Mouse (Mus musculus) forebrain, embryonic 14.5 days (tissue): Measurements from ENCODE around the gene Kalrn. TPM values are rescaled to one million over a fixed set of nuclear protein-coding genes. Genes with fewer than 3 reads are reported as not detected.
A peak's percentile ranks its signal among the peaks of the same experiment; 100 is the strongest.

Source experiments
- ATAC-seq: fragments of 200-750 bp; cut with Nextera tagmentation; 2 replicates; pipeline ENCODE4 v1.8.0; 2017; ENCODE audit warnings: mild to moderate bottlenecking, moderate library complexity
- DNase-seq: peaks from one replicate; pipeline ENCODE4 v3.0.0-alpha.2; 2015; ENCODE audit warnings: low spot score
- H3K27ac ChIP-seq: fragments of 300-500 bp; sonication (generic); 2 replicates; pipeline ENCODE4 v1.5.1; 2014; ENCODE audit warnings: low read depth, mild to moderate bottlenecking, control low read depth, low read length, moderate library complexity
- H3K27me3 ChIP-seq: fragments of 300-500 bp; sonication (generic); replicated peaks from 2 replicates; pipeline ENCODE4 v1.6.1; 2014; ENCODE audit warnings: low read length, control low read depth, mixed read lengths; ENCODE audit not compliant: control insufficient read depth, insufficient read depth
- H3K36me3 ChIP-seq: fragments of 300-500 bp; sonication (generic); 2 replicates; pipeline ENCODE4 v1.6.1; 2014; ENCODE audit warnings: low read length, control low read depth; ENCODE audit not compliant: control insufficient read depth, insufficient read depth
- H3K4me1 ChIP-seq: fragments of 300-500 bp; sonication (generic); 2 replicates; pipeline ENCODE4 v1.6.1; 2014; ENCODE audit warnings: antibody characterized with exemption, low read length, control low read depth; ENCODE audit not compliant: control insufficient read depth, insufficient read depth
- H3K4me2 ChIP-seq: fragments of 300-500 bp; sonication (generic); 2 replicates; pipeline ENCODE4 v1.6.1; 2014; ENCODE audit warnings: mild to moderate bottlenecking, control low read depth, low read length
- H3K4me3 ChIP-seq: fragments of 300-500 bp; sonication (generic); 2 replicates; pipeline ENCODE4 v1.5.1; 2014; ENCODE audit warnings: low read depth, low read length, control low read depth
- H3K9ac ChIP-seq: fragments of 300-500 bp; sonication (generic); 2 replicates; pipeline ENCODE4 v1.6.1; 2014; ENCODE audit warnings: mild to moderate bottlenecking, low read length, control low read depth, moderate library complexity
- H3K9me3 ChIP-seq: fragments of 300-500 bp; sonication (generic); replicated peaks from 2 replicates; pipeline ENCODE4 v1.6.1; 2016; ENCODE audit warnings: low read length, control low read depth, mixed read lengths; ENCODE audit not compliant: control insufficient read depth
- WGBS: fragments of 180-500 bp; shearing (Covaris S2); extraction: QIAGEN DNeasy Blood & Tissue Kit; methylation state at CpG from one replicate; pipeline ENCODE4 v1.1.7; 2014; 5-methylcytosine and 5-hydroxymethylcytosine counted together
- polyA plus RNA-seq: library from polyadenylated mRNA; unstranded; fragments of >200 nt; fragmentation: Nextera tagmentation; extraction: Ambion mirVana; gene quantifications from 2 replicates; pipeline ENCODE4 v1.2.1, GENCODE M21; 2014

The Kalrn gene
- polyA plus RNA-seq, 1 experiment from 2014 or later, result 19.7 TPM

GRCm38 (mm10) chr16:34175625-34176024 lies 397.7 kb downstream of the Kalrn start:
- Histone ChIP-seq H3K4me1 (no peaks in the 10 kb centered on the region), H3K36me3 (peaks cover 92% of the 10 kb centered on the region), H3K9ac (no peak overlapping the region), H3K9me3 (no peaks in the 10 kb centered on the region), H3K27me3 (no peaks in the 10 kb centered on the region), H3K4me3 (no peak overlapping the region), H3K4me2 (no peak overlapping the region), H3K27ac (no peak overlapping the region)
- DNase-seq, result no peak
- WGBS, result 92% methylated on average over 4 of the region's 4 CpGs
- no peak for ATAC-seq

- DNase-seq, result no peak
- 93% methylated on average over 11 of the region's 11 CpGs for WGBS
- Histone ChIP-seq H3K4me3 (no peak overlapping the region), H3K9ac (no peak overlapping the region), H3K4me1 (no peaks in the 10 kb centered on the region), H3K27me3 (no peaks in the 10 kb centered on the region), H3K9me3 (no peaks in the 10 kb centered on the region), H3K4me2 (no peak overlapping the region), H3K36me3 (peaks cover 89% of the 10 kb centered on the region), H3K27ac (no peak overlapping the region)
- ATAC-seq, result no peak
Measured at GRCm38 (mm10) chr16:34172572-34173181, 400.7 kb downstream of the Kalrn start.

DNA sequence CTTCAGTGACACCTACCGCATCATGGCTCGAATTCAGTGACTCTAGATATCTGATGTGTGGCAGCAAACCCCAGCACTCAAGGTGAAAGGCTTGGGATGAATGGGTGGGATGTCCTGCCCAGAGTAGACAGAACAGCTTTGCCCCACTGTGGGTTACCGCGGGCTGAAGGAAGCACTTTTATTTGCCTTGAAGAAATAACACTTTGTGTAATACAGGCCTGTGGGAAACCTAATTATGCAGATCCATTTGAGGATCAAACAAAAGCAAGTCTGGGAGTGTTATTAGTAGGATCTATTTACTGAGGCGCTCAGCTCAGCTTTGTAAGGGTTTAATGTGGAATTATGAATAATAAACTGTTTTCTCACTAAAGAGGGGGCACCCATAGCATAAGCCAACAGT lies 406.3 kb downstream of the Kalrn start:
- DNase-seq (peak; percentile 55), ATAC-seq (peak; percentile 37; the same call in 1 of the 2 replicates)
- peaks cover 37% of the 10 kb centered on the region for H3K36me3 ChIP-seq
- peaks cover 6% of the 10 kb centered on the region; the same call in 1 of the 2 replicates for H3K4me1 ChIP-seq
- H3K4me2 ChIP-seq, result no peak overlapping the region
- H3K27me3 ChIP-seq, result no peaks in the 10 kb centered on the region
- no peak overlapping the region for H3K4me3 ChIP-seq
- H3K27ac ChIP-seq, result no peak overlapping the region
- no peak overlapping the region for H3K9ac ChIP-seq
- whole genome bisulfite sequencing, result 28% methylated on average over 5 of the region's 5 CpGs
- no peaks in the 10 kb centered on the region for H3K9me3 ChIP-seq

GRCm38 (mm10) chr16:34163086-34163485 lies 410.2 kb downstream of the Kalrn start:
- no peak overlapping the region for H3K27ac ChIP-seq
- no peak for ATAC-seq
- 66% methylated on average over 9 of the region's 9 CpGs for WGBS
- H3K9me3 ChIP-seq, result no peaks in the 10 kb centered on the region
- DNase-seq, result no peak
- H3K4me2 ChIP-seq, result no peak overlapping the region
- H3K36me3 ChIP-seq, result peaks cover 8% of the 10 kb centered on the region; the same call in 1 of the 2 replicates
- no peak overlapping the region for H3K4me3 ChIP-seq
- H3K4me1 ChIP-seq, result peaks cover 6% of the 10 kb centered on the region; the same call in 1 of the 2 replicates
- H3K27me3 ChIP-seq, result no peaks in the 10 kb centered on the region
- H3K9ac ChIP-seq, result no peak overlapping the region

- WGBS, result 89% methylated on average over 3 of the region's 3 CpGs
- H3K27ac ChIP-seq, result no peak overlapping the region
Measured at GRCm38 (mm10) chr16:34159576-34159975, 413.8 kb downstream of the Kalrn start.

DNA sequence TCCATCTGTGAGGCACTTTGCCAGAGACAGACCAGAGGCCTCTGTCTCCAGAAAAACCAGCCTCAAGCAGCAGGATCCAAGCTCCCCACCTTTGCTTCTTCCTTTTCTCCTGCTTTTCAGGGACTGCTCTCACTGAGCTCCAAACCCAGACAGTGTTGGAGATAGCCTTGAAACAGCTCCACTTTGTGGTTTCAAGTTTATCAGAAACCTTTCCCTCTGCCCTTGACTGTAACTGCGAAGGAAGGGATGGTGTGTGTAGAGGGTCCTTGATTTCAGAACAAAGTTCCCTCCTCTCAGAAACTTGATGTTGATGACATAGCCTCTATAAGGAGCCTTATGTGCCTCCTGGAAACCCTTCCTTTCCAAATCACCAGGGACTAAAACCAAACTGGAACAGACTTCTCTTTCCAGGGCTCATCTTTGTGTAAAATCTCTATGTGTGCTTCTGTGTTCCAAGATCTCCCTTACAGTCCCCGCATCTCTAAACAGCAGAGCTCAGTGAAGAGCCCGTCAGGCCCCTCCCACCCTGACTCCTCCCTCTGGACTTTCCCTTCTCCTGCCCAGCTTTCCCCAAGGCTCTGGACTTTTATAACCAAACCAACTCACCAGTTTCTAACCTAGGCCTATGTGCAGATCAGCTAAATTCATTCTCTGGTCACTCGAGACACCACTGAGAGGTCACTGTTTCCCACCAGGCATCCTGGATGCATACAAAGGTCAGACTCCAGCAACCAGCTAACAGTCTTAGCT lies 415.8 kb downstream of the Kalrn start:
- Histone ChIP-seq H3K9ac (no peak overlapping the region), H3K36me3 (peaks cover 23% of the 10 kb centered on the region), H3K4me3 (no peak overlapping the region), H3K4me2 (no peak overlapping the region), H3K4me1 (no peaks in the 10 kb centered on the region), H3K27ac (no peak overlapping the region), H3K9me3 (no peaks in the 10 kb centered on the region), H3K27me3 (no peaks in the 10 kb centered on the region)
- DNase-seq, result no peak
- no peak for ATAC-seq
- WGBS, result 54% methylated on average over 4 of the region's 4 CpGs

More at GRCm38 (mm10) chr16:34159576-34159975, 413.8 kb downstream of the Kalrn start:
- H3K4me1 ChIP-seq, result no peaks in the 10 kb centered on the region
- no peaks in the 10 kb centered on the region for H3K9me3 ChIP-seq
- no peak overlapping the region for H3K4me3 ChIP-seq
- ATAC-seq, result no peak
- H3K9ac ChIP-seq, result no peak overlapping the region
- peaks cover 12% of the 10 kb centered on the region for H3K36me3 ChIP-seq
- peak; percentile 37 for DNase-seq
- no peak overlapping the region for H3K4me2 ChIP-seq
- no peaks in the 10 kb centered on the region for H3K27me3 ChIP-seq

DNA sequence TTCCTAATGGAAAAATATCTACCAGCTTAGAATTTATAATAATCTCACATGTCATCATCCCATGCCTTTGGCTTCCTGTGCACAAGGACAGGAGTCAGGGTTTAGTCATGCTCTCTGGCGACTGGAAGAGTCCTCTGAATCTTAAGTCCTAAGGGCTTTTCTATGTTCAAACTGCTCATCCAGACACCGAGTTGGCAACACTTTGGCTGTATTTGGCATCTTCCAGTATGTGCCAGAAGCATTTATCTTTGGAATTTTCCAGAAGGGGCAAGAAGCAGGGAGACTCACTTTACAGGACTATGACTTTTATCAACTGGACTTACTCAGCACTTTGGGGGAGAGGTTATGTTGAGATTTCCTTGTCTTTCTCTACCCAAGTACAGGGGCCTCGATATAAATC lies 417.6 kb downstream of the Kalrn start:
- Histone ChIP-seq H3K9me3 (no peaks in the 10 kb centered on the region), H3K4me1 (no peaks in the 10 kb centered on the region), H3K36me3 (peaks cover 24% of the 10 kb centered on the region), H3K27ac (no peak overlapping the region), H3K9ac (no peak overlapping the region), H3K27me3 (no peaks in the 10 kb centered on the region), H3K4me3 (no peak overlapping the region), H3K4me2 (no peak overlapping the region)
- 81% methylated on average over 3 of the region's 3 CpGs for WGBS
- ATAC-seq, result no peak
- DNase-seq, result no peak

- Histone ChIP-seq H3K4me3 (no peak overlapping the region), H3K27ac (no peak overlapping the region), H3K4me1 (no peaks in the 10 kb centered on the region), H3K4me2 (no peak overlapping the region), H3K9me3 (no peaks in the 10 kb centered on the region), H3K27me3 (no peaks in the 10 kb centered on the region), H3K9ac (no peak overlapping the region), H3K36me3 (peaks cover 26% of the 10 kb centered on the region)
- DNase-seq (no peak), ATAC-seq (no peak)
- WGBS, result 89% methylated on average over 3 of the region's 3 CpGs
Measured at GRCm38 (mm10) chr16:34154903-34155302, 418.4 kb downstream of the Kalrn start.

DNA sequence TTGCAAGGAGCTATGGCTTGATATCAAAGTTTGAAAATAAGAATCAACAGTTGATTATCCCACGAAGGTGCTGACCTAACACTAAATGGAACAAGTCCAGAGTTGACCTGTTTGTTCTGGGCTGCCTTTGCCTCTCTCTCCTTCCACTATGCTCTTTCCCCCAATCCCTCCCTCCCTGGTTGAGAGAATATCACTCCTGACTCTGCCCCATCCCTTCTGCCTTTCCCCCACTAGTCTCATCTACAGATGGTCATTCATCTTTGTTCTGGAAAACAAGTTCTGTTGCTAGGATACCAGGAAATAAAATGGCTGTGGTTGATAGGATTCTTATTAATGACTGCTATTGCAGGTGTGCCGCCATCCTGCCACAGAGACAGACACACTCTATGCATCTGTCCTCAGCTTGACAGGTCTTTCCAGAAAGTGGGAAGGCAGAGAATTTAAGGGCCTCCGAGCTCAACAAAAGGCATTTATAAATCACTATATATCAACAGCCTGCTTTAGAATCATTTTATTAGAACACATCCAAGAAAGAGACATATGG lies 421.7 kb downstream of the Kalrn start:
- Histone ChIP-seq H3K9me3 (no peaks in the 10 kb centered on the region), H3K4me2 (no peak overlapping the region), H3K4me3 (no peak overlapping the region), H3K36me3 (peaks cover 21% of the 10 kb centered on the region), H3K4me1 (no peaks in the 10 kb centered on the region), H3K27me3 (no peaks in the 10 kb centered on the region), H3K9ac (no peak overlapping the region), H3K27ac (no peak overlapping the region)
- 80% methylated on average over 3 of the region's 3 CpGs for WGBS
- no peak for ATAC-seq
- DNase-seq, result peak; percentile 21
